Mouse (Mus musculus): ENCODE data around the gene Tbc1d1. TPM values are rescaled to one million over a fixed set of nuclear protein-coding genes. Genes with fewer than 3 reads are reported as not detected.
A peak's percentile ranks its signal among the peaks of the same experiment; 100 is the strongest.

The Tbc1d1 gene
- total RNA-seq, 2 experiments from 2014 or later = 25.2 to 30.5 TPM

DNA sequence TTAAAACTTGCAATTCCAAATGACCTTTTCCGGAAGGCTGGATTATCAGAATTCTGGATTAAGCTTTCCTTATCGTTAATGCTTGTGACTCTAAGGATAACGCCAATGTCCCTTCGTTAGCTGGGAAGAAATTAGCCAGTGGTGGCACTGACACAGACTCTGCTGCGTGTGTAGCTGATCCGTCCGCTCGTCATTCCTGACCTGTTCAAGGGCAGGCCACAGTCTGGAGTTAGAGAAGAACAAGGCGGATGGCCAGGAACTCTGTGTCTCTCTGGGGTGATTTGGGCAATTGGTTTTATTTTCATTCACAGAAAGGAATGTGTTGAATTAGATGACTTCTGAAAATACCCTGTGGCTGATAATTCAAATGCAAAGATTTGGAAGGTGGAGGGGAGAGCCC, 118.2 kb downstream of the Tbc1d1 start:
- no peak for DNase-seq (ENCODE audit: low spot score in 2 of 2)

DNA sequence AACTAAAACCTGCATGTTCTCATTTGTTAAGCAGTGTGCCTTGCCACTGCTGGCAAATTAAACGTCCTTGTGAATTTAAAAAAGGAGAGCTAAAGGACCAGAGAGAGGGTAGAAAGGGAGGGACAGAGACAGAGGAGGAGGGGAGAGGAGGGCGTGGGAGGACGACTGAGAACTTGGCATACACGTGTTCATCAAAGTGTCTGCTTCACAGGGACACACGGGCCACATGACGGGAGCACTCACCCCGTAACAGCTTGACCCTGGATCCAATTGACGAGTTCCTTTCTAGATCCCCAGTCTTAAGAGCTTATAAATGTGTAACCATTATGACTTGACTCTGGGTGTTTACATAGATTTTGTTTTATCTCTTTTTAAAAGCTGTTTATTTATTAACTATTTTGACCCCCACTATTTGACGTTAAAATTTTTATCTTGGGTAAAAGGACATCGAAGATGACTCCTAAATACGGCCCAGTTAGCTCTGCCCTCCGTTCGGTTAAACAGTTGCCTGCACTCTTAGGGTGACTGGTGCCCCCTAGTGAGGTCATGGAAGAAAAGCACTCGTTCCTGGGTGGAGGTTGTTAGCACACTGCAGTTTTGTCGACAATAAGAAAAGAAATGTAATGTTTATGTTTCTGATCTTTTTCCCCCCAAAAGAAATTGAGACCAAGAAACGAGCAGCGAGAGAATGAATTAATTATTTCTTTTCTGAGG, 118.8 kb downstream of the Tbc1d1 start:
- peak in 1 of 2 experiments; percentile 71 for DNase-seq (ENCODE audit: low spot score in 2 of 2)

DNA sequence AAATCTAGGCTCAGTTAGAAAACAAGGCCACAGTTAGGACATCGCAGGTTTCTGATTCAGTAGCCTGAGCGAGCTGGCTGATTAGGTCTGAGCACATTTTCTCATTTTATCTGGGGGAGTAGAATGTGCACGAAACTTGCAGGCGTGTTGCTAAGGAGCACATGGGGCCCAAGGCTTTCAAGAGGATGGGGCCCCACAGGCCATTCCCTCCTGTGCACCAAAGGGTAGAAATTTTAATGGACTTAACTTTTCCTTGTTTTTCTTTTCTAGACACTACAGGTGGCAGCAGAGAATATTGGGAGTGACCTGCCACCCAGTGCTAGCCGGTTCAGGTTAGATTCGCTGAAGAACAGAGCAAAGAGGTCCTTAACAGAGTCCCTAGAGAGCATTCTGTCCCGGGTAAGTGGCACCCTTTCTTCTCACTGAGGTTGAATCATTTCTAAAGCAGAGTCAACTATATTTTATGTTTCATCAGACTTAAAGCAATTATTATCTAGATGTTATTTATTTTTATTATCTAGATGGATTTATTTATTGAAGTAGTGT, 121.6 kb downstream of the Tbc1d1 start:
- no peak for DNase-seq (ENCODE audit: low spot score in 2 of 2)

DNA sequence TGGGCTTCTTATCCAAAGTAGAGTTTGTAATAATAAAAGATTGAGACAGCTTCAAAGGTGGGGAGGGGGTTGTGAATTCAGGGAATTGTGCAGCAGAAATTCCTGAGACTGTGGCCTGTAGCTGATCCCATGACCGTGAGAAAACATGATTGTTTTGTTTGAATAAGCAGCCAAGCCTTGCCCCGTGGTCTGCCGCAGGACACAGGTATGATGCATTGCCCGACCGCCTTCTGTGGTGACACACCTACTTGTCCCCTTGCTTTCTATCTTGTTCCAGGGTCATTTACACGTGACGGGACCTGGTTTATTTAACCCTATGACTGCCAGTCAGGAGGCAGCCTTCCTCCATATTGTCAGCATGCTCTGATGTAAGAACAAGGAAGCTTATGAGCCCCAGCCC, 123.6 kb downstream of the Tbc1d1 start:
- DNase-seq (ENCODE audit: low spot score in 2 of 2) = no peak

DNA sequence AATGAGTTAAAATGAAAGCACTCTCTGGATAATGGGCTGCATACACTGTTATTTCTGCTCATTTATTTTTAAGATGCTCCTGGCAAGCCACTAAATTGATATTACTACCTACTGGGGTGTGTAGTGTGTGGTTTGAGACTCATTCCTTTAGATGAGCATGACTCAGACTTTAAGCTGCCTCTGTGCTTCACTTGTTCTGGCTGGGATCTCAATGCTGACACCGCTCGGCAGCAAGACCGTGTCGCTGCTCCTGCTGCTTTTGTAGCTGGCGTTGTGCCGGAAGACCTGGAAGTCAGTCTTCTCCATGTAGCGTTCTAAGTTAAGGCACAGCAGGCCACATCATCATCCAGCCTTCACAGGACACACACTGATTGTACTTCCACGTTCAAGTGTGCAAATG, 124.1 kb downstream of the Tbc1d1 start:
- no peak for DNase-seq (ENCODE audit: low spot score in 2 of 2)

DNA sequence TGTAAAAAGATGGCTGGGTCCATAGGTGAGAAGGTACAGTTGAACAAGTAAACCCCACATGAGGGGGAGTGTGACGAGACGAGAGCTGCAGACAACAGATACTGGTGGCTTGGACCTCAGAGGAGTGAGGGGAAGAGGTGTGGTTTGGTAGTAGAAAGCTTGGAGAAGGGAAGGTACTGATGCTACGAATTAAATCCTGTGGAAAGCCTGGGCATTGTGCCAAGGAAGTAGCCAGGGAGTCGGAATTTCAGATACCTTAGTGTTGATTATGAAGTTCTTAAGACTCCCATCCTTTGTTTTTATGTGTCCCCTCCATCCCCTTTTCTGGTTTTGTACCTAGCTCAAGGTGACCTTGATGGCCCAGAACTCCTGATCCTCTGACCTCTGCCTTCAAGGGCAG, 124.5 kb downstream of the Tbc1d1 start:
- DNase-seq (ENCODE audit: low spot score in 2 of 2) = no peak

DNA sequence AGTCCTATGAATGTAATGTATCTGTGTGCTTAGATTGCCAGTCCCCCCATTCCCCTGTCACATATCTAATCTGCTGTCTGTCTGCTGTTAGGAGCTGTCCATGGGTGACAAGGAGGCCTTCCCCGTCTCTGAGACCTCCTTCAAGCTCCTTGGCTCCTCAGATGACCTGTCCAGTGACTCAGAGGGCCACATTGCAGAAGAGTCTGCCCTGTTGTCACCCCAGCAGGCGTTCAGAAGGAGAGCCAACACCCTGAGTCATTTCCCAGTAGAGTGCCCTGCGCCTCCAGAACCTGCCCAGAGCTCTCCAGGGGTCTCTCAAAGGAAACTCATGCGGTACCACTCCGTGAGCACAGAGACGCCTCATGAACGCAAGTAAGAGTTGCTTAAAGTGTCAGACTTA, 125.6 kb downstream of the Tbc1d1 start:
- DNase-seq (ENCODE audit: low spot score in 2 of 2) = no peak

DNA sequence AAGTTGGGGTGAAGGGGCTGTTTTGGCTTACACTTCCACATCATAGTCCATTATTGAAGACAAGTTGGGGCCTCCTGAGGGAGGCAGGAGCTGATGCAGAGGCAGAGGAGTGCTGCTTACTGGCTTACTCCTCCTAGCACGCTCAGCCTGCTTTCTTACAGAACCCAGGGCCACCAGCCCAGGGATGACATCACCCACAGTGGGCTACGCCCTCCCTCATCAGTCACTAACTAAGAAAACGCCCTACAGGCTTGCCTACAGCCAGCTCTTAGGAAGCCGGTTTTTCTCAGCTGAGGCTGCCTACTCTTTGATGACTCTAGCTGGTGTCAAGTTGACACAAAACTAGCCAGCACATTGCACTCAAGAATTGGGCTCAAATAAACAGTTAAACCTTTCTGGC, 126.5 kb downstream of the Tbc1d1 start:
- DNase-seq (ENCODE audit: low spot score in 2 of 2) = no peak

DNA sequence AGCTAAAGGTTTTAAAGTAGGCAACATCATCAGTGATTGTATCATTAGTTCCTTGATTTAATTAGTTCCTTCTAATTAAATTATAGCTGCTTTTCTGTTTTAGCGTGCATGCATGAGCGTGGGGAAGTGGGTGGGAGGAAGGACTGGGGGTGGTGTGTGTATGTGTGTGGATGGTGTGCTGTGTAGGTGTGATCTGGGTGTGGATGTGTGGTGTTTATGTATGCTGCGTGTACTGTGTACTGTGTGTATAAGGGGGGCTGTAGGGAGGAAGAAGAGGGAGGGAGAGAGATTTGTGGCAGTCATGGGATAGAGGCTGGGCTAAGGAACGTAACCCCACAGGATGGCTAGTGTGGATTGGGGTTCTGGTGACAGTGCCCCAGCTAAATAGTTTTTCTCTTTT, 129.2 kb downstream of the Tbc1d1 start:
- DNase-seq (ENCODE audit: low spot score in 2 of 2) = no peak

DNA sequence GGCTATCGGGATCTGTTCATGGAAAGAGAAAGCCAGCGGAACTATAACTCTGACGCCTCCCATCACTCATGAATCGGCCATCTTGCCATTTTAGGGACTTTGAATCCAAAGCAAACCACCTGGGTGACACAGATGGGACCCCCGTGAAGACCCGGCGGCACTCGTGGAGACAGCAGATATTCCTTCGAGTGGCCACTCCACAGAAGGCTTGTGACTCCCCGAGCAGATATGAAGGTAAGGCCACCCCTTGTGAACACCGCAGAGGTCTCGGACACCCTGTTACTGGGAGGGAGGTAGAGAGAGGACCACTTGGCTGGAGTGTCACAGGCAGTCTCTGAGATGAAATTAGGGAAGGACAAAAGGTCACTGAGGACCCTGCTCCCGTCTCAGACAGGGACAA, 129.7 kb downstream of the Tbc1d1 start:
- DNase-seq (ENCODE audit: low spot score in 2 of 2) = no peak

DNA sequence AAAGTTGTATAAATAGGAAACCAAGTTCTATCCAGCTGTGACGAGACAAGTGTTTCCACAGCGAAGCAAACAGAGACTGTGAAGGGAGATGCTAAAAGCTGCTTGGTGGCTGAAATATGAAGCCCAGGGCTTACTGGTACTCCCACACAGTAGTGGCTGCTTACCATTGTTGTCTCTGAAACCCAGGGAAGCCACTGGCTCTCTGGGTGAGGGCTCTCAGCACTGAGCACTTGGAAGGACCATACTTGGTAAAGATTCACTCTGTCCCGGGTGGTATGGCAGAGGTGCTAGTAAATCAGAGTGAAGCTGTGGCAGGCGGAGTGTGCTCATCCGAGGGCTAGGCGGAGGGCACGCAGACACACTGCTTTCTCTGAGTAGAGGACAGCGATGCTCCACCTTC, 131.2 kb downstream of the Tbc1d1 start:
- DNase-seq (ENCODE audit: low spot score in 2 of 2) = no peak

DNA sequence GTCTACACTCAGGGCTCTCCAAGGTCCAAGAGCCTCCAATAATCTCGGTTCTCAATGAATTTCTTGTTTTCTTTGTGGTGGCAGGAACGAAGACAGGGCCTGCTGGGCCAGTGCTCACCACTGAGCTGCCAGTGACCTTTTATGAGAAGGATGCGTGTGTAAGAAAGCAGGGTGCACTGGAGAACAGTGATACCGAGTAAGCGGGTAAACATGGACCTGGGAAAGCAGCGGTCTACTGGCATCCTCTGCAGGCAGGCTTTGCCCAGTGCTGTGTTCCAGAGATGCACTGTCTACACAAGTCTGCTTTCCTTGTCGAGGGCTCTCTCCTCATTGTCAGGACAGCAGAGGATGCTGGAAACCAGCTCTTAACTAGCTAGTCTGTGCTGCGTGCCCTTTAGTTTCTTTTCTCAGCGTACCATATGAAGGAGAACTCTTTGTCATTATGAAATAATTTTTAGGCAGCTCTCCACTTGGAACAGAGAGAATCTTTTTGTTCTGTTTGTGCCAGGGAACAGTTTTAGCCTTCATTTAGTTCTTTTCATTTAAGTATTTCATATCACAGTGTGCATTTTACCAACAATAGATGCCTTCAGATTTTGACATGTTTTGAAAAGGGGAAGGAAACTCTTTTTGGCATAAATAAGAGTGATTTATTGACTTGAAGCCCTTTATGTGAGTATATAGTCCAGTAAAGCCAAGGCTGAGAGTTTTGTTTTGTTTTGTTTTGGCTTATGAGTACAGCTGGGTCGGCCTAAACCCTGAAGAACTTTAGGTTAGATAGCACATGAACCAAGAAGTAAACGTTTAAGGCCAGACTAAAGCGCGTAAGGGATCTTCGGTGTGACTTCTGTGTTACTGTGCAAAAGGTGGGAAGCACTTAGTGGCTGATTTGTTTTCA, 132.2 kb downstream of the Tbc1d1 start:
- peak in 1 of 2 experiments; percentile 35 for DNase-seq (ENCODE audit: low spot score in 2 of 2)

DNA sequence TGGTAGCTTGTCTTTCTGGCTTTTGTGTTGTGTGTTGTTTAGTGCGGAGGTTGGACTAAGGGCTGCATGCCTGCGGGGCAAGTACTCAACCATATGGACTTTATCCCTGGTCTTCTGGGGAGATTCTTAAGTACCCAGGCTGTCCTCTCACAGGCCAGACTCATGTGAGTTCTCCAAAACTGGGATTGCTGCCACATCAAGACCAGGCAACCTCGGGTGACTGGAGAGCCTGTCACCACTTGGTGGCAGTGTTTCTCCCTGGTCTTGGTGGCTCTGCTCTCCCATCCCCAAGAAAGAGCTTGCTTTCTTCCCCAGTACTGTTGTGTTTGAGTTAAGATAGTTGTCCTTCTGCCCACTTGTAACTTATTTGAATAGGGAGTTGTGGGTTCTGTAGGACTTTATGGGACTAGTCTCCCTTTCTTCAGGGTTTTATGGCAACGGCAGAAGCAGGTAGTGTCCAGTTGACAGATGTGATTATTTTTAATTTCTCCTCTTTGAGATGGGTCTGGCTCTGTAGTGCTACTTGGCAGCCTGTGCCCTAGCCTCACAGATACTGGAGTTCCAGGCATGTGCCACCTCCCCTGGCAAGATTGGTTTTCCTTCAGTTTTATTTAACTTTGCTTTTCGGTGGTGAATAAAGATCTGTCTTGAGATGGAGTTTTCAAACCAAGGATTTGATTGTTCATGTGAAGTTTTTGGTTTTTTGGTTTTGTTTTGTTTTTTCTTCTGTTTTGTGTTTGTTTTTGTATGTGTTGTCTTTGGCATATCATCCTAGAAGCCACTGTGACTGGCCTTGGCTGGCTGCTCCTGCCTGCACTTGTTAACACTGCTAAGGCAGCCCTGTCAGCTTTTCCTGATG, 133.3 kb downstream of the Tbc1d1 start:
- DNase-seq (ENCODE audit: low spot score in 2 of 2) = peak; percentile 79 to 92

DNA sequence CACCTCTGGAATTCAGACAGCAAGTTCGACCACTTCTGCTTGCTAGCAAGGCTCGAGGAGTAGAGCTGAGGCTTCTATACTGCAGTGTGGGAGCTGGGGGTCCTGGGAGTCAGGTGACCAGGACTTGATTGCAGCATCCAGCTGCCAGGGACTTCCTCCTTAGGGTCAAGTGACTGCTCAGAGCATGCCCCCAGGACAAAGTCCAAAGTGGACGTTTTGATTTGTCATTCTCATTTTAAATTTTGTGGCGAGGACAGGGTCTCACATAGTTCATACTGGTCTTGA, 133.9 kb downstream of the Tbc1d1 start:
- no peak for DNase-seq (ENCODE audit: low spot score in 2 of 2)

DNA sequence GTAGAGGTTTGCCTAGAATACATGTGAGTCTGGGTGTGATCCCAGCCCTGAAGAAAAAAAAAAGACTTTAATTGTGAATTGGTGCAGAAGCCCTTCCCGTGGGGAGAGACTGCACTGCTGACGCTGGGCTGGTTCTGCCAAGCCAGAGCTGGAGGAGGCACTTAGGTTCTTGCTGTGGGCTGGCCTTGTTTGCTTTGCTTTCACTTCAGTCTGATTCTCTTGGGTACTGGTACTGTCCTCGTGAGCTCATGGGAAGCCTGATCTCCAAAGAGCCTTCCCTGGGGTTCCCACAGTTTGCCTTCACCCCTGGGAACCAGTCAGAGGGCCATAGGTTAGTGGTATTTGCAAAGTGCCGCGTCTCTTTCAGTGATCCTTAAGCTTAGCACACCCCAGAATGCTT, 135.6 kb downstream of the Tbc1d1 start:
- DNase-seq (ENCODE audit: low spot score in 2 of 2) = no peak

DNA sequence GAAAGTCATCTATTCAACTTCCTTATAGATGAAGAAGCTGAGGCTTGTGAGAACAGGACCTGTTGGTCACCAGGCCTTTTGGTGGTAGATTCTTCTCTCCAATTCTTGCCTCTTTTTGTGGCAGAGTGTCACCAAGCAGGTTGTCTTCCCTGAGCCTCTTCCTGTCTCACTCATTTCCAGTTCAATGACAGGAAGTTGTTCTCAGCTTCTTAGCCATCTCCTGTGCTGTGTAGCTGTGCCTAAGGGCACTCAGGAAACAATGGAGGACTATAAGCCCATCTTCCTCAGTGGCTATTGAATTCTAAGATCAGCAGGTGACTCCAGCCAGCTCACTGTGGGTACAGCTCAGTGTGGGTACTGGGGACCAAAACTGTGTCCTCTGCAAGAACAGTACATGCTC, 139.5 kb downstream of the Tbc1d1 start:
- no peak for DNase-seq (ENCODE audit: low spot score in 2 of 2)

DNA sequence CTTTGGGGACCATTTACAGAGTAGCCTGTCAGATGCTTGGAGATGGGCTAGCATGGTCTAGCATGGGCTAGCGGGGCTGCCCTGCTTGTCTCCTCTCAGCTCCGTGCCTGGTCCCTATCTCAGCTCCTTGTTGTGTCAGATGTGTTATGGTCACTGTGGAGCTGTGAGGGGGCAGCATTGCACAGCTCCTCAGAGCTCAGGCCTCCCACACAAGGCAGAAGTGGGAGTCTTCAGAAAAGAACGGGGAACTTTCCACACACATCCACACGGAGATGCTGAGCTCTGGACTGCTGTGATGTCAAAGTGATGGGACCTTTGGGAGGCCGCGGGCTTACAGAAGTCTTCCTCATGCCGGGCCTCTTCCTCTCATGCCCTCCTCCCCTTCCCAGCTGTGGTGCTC, 140.2 kb downstream of the Tbc1d1 start:
- no peak for DNase-seq (ENCODE audit: low spot score in 2 of 2)

DNA sequence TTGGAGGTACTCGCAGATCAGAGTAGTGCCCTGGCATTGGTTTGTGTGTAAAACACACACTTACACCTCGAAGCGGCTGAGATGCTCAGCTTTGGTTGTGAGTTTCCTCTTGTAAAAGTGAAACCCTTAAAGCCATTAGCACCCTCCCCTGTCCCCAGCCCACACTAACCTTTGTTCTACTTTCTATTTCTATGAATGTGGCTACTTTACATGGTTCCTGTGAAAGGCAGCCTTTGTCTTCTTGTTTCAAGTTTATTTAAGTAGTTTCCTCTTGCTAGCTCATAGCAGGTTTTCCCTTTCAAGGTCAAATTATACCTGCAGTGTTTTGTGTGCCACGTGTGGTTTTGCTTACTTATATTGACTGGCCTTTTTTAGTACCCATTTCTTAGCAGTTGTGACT, 141.0 kb downstream of the Tbc1d1 start:
- no peak for DNase-seq (ENCODE audit: low spot score in 2 of 2)

DNA sequence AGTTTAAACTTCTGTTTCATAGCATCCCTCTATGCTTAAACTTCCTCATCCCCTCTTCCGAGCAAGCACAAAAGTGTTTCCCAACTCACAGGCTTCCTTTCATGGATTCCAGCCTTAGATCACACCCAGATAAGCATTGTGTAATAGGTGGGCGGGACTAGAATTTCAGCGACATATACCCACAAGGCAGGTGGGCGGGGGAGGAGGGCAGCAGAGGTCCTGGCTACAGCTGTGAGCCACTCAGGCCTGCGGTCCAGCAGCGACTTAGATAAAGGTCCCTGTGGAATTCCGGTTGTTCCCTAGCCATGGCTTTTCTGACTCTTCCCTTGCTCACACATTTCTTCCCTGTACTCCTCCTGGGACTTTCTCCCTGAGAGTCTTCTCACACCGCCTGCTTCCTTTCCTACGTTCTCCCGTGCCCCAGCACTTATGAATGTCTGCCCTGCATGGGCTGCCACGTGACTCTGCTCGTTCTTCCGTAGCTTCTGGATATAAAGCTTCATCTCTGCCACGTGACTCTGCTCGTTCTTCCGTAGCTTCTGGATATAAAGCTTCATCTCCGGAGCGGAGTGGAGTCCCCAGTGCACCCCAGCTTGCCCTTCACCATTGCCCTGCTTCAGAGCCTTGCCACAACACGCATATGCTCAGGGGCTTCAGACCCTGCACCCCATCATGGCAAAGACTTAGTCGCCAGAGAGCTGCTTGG, 142.4 kb downstream of the Tbc1d1 start:
- DNase-seq (ENCODE audit: low spot score in 2 of 2) = no peak

DNA sequence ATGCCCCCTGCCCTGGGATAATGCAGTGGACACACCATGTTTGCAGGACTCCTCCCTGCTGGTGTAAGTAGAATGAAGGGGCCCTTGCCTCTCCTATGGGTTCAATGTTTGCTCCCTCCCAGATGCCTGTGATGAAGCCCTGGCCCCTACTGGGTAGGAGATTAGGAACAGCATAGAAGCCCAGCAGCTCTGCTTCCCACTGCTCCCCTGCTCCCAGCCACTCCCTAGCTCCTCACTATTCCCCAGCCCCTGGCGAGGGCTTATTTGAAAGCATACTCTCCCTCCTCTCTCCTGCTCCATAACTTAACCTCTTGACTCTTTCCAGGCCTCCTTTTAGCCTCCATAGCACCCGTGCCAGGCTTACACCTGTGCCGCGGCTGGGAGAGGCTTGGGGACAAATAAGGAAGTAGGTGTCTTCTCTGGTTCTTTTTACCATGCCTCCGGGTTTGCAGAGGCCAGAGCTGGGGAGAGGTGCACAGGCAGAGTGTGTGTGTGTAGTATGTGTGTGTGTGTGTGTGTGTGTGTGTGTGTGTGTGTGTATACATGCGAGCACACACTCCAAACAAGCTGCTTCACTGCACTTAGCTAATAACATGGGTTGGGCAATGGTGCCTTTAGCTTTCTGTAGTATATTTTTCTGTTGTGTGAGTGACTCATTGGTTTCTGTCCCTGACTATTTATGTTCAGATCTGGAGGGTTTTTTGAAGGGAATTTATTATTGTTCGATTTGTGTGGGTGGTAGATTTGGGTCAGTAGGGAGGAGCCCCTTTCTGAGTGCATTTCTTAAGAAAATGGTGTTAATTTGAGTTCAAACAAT, 143.6 kb downstream of the Tbc1d1 start:
- DNase-seq (ENCODE audit: low spot score in 2 of 2) = no peak

Data from layer of hippocampus, postnatal 14 days (tissue).